Comparison of ENCODE assay signal across 9 mouse cellular contexts in the genomic region with DNA sequence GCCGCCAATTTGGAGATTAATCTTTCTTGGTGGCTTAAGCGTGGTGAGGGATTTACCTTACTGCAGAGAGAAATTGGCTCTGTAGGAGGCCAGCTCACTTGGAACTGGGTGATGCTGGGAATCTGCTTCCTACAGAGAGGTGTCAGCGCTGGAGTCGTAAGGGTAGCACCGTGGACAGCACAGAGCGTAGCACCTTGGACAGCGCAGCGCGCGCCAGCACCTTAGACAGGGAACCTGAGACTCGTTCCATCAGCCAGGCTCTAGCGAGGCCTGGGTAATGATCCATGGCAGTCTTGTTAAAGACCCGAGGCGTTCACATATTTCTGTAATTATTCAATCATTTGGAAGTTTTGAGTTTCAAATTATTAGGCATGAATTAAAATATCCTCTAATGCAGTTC.
DNase-seq lines count a peak whose midpoint lies in the region; ATAC-seq and TF ChIP-seq lines count a peak whose summit lies in the region.
"Had no signal": no experiment of that assay in that cellular context is flagged by ENCODE, and none has a peak within 500 bp of the region (broad histone marks: within the 10 kb centered on the region; RNA-seq: fewer than 3 reads in every experiment).

No protein-coding gene starts in this region.

- no peaks in the 10 kb centered on the region for H3K4me1 ChIP-seq in midbrain, postnatal 0 days (ENCODE audit: insufficient read depth, low read length)
- H3K4me1 ChIP-seq in midbrain, embryonic 15.5 days: no peaks in the 10 kb centered on the region
- H3K4me1 ChIP-seq in stomach, postnatal 0 days (replicated peaks; ENCODE audit: control insufficient read depth, insufficient read depth): no peaks in the 10 kb centered on the region
- no peaks in the 10 kb centered on the region for H3K4me1 ChIP-seq in forebrain, embryonic 13.5 days
- H3K4me1 ChIP-seq in forebrain, embryonic 14.5 days (ENCODE audit: control insufficient read depth, insufficient read depth, low read length): no peaks in the 10 kb centered on the region

- H3K36me3 ChIP-seq in midbrain, postnatal 0 days (ENCODE audit: insufficient read depth, low read length): no peaks in the 10 kb centered on the region
- no peaks in the 10 kb centered on the region for H3K36me3 ChIP-seq in midbrain, embryonic 15.5 days (replicated peaks)
- no peaks in the 10 kb centered on the region for H3K36me3 ChIP-seq in stomach, postnatal 0 days (ENCODE audit: control insufficient read depth, insufficient read depth, low read length)
- no peaks in the 10 kb centered on the region for H3K36me3 ChIP-seq in forebrain, embryonic 13.5 days (ENCODE audit: poor library complexity, severe bottlenecking)
- H3K36me3 ChIP-seq in forebrain, embryonic 14.5 days (ENCODE audit: control insufficient read depth, insufficient read depth, low read length): no peaks in the 10 kb centered on the region

- H3K27ac ChIP-seq in midbrain, postnatal 0 days (ENCODE audit: low read depth, low read length): no peak overlapping the region
- no peak overlapping the region for H3K27ac ChIP-seq in midbrain, embryonic 15.5 days
- no peak overlapping the region for H3K27ac ChIP-seq in stomach, postnatal 0 days (replicated peaks)
- no peak overlapping the region for H3K27ac ChIP-seq in forebrain, embryonic 13.5 days
- H3K27ac ChIP-seq in forebrain, embryonic 14.5 days (ENCODE audit: low read depth, low read length): no peak overlapping the region
- H3K27ac ChIP-seq: liver, embryonic 14.5 days had no signal

- no peaks in the 10 kb centered on the region for H3K27me3 ChIP-seq in midbrain, postnatal 0 days (ENCODE audit: insufficient read depth, low read length)
- no peaks in the 10 kb centered on the region for H3K27me3 ChIP-seq in midbrain, embryonic 15.5 days (replicated peaks)
- no peaks in the 10 kb centered on the region for H3K27me3 ChIP-seq in stomach, postnatal 0 days (ENCODE audit: control insufficient read depth, insufficient read depth, low read length)
- no peaks in the 10 kb centered on the region for H3K27me3 ChIP-seq in forebrain, embryonic 13.5 days
- no peaks in the 10 kb centered on the region for H3K27me3 ChIP-seq in forebrain, embryonic 14.5 days (replicated peaks; ENCODE audit: control insufficient read depth, insufficient read depth, low read length)

- H3K9me3 ChIP-seq in midbrain, postnatal 0 days (ENCODE audit: low read length): no peaks in the 10 kb centered on the region
- H3K9me3 ChIP-seq in midbrain, embryonic 15.5 days: no peaks in the 10 kb centered on the region
- no peaks in the 10 kb centered on the region for H3K9me3 ChIP-seq in stomach, postnatal 0 days (ENCODE audit: control insufficient read depth, low read length)
- no peaks in the 10 kb centered on the region for H3K9me3 ChIP-seq in forebrain, embryonic 13.5 days (replicated peaks)
- H3K9me3 ChIP-seq in forebrain, embryonic 14.5 days (replicated peaks; ENCODE audit: control insufficient read depth, low read length): no peaks in the 10 kb centered on the region

- TF ChIP-seq CTCF in midbrain, postnatal 0 days (IDR thresholded peaks at IDR 0.05): no peak
- 0 out of 2 replicates have a peak, but pooled peaks have one; percentile 6 for TF ChIP-seq CTCF in stomach, postnatal 0 days (IDR thresholded peaks at IDR 0.05; ENCODE audit: low read depth)

- WGBS in midbrain, postnatal 0 days: 14% methylated on average over 14 of the region's 14 CpGs
- WGBS in midbrain, embryonic 15.5 days: 10% methylated on average over 14 of the region's 14 CpGs
- WGBS in stomach, postnatal 0 days: 3% methylated on average over 14 of the region's 14 CpGs
- 11% methylated on average over 14 of the region's 14 CpGs for WGBS in forebrain, embryonic 13.5 days
- WGBS in forebrain, embryonic 14.5 days: 9% methylated on average over 14 of the region's 14 CpGs

- no peak for TF ChIP-seq EP300 in stomach, postnatal 0 days (optimal IDR thresholded peaks at IDR 0.05)

- H3K4me2 ChIP-seq in midbrain, postnatal 0 days (ENCODE audit: low read depth, low read length, poor library complexity, severe bottlenecking): no peak overlapping the region
- H3K4me2 ChIP-seq in midbrain, embryonic 15.5 days: no peak overlapping the region
- no peak overlapping the region for H3K4me2 ChIP-seq in stomach, postnatal 0 days (replicated peaks; ENCODE audit: low read depth)
- no peak overlapping the region for H3K4me2 ChIP-seq in forebrain, embryonic 13.5 days
- H3K4me2 ChIP-seq in forebrain, embryonic 14.5 days (ENCODE audit: low read length): no peak overlapping the region

- H3K4me3 ChIP-seq in midbrain, postnatal 0 days (ENCODE audit: low read depth, low read length): no peak overlapping the region
- no peak overlapping the region for H3K4me3 ChIP-seq in midbrain, embryonic 15.5 days
- no peak overlapping the region for H3K4me3 ChIP-seq in stomach, postnatal 0 days (ENCODE audit: low read depth, low read length)
- no peak overlapping the region for H3K4me3 ChIP-seq in forebrain, embryonic 13.5 days
- no peak overlapping the region for H3K4me3 ChIP-seq in forebrain, embryonic 14.5 days (ENCODE audit: low read depth, low read length)

- H3K9ac ChIP-seq in midbrain, postnatal 0 days (replicated peaks; ENCODE audit: low read length, poor library complexity, severe bottlenecking): no peak overlapping the region
- H3K9ac ChIP-seq in midbrain, embryonic 15.5 days: no peak overlapping the region
- no peak overlapping the region for H3K9ac ChIP-seq in stomach, postnatal 0 days (ENCODE audit: low read length)
- H3K9ac ChIP-seq in forebrain, embryonic 13.5 days: no peak overlapping the region
- H3K9ac ChIP-seq in forebrain, embryonic 14.5 days (ENCODE audit: low read length): no peak overlapping the region
- H3K9ac ChIP-seq: liver, embryonic 14.5 days had no signal

- peak; percentile 15 for DNase-seq in midbrain, postnatal 0 days (ENCODE audit: low spot score)
- DNase-seq in embryo, embryonic 9.5 days (ENCODE audit: extremely low spot score): peak; percentile 69
- peak; percentile 81 to 83 for DNase-seq in kidney, postnatal 4 days
- DNase-seq in stomach, postnatal 0 days (ENCODE audit: low spot score): peak; percentile 76
- no peak for DNase-seq in right cerebral cortex, postnatal 4 days
- DNase-seq in forebrain, embryonic 14.5 days (ENCODE audit: low spot score): no peak

- no peak for ATAC-seq in midbrain, postnatal 0 days (ENCODE audit: low FRiP score)
- no peak for ATAC-seq in midbrain, embryonic 15.5 days (replicated peaks)
- ATAC-seq in stomach, postnatal 0 days (ENCODE audit: low FRiP score, low TSS enrichment): 0 out of 2 replicates have a peak, but pooled peaks have one; percentile 57
- ATAC-seq in forebrain, embryonic 13.5 days: no peak
- no peak for ATAC-seq in forebrain, embryonic 14.5 days

Comparison
In these comparisons a context has a peak if more than half of its experiments do, and no peak if none do; other contexts are left out.
1. DNase-seq: peak in midbrain, postnatal 0 days (single experiment), embryo, embryonic 9.5 days (single experiment), kidney, postnatal 4 days (2 of 2) and stomach, postnatal 0 days (single experiment); none in right cerebral cortex, postnatal 4 days (single experiment) and forebrain, embryonic 14.5 days (single experiment).